ENCODE assay signal across 9 mouse cellular contexts in genomic region chr11:53146290-53146689, GRCm38 (mm10).
DNase-seq lines count a peak whose midpoint lies in the region; ATAC-seq lines count a peak whose summit lies in the region.
"Had no signal": no experiment of that assay in that cellular context is flagged by ENCODE, and none has a peak within 500 bp of the region (broad histone marks: within the 10 kb centered on the region; RNA-seq: fewer than 3 reads in every experiment).

No protein-coding gene starts in this region.

- H3K9ac ChIP-seq in heart, embryonic 15.5 days = no peak overlapping the region
- no peak overlapping the region for H3K9ac ChIP-seq in hindbrain, embryonic 16.5 days (ENCODE audit: low read depth, low read length)
- H3K9ac ChIP-seq: limb, embryonic 12.5 days had no signal

- no peak for DNase-seq in heart, postnatal 25 days (ENCODE audit: low spot score)
- DNase-seq in spleen, postnatal 10 days (ENCODE audit: low spot score in 2 of 2) = peak; percentile 21 to 52
- DNase-seq in spleen, postnatal 36 days (ENCODE audit: low spot score in 2 of 2) = no peak
- peak; percentile 6 for DNase-seq in cerebellum, adult 8-10 months
- peak; percentile 17 to 74 for DNase-seq in kidney, postnatal 36 days
- peak; percentile 67 for DNase-seq in thymus, postnatal 0 days (ENCODE audit: low spot score)

- no peaks in the 10 kb centered on the region for H3K36me3 ChIP-seq in heart, embryonic 15.5 days
- no peaks in the 10 kb centered on the region for H3K36me3 ChIP-seq in hindbrain, embryonic 16.5 days (ENCODE audit: control insufficient read depth, insufficient read depth, low read length)
- H3K36me3 ChIP-seq: limb, embryonic 12.5 days had no signal

- no peaks in the 10 kb centered on the region for H3K27me3 ChIP-seq in heart, embryonic 15.5 days
- H3K27me3 ChIP-seq in hindbrain, embryonic 16.5 days (replicated peaks; ENCODE audit: control insufficient read depth, insufficient read depth, low read length) = no peaks in the 10 kb centered on the region
- H3K27me3 ChIP-seq: limb, embryonic 12.5 days had no signal

- no peaks in the 10 kb centered on the region for H3K9me3 ChIP-seq in heart, embryonic 15.5 days (replicated peaks)
- H3K9me3 ChIP-seq in hindbrain, embryonic 16.5 days (ENCODE audit: control insufficient read depth, low read length) = no peaks in the 10 kb centered on the region
- H3K9me3 ChIP-seq: limb, embryonic 12.5 days had no signal

- H3K4me1 ChIP-seq in heart, embryonic 15.5 days (replicated peaks) = no peaks in the 10 kb centered on the region
- no peaks in the 10 kb centered on the region for H3K4me1 ChIP-seq in hindbrain, embryonic 16.5 days (ENCODE audit: control insufficient read depth, insufficient read depth, low read depth, low read length)
- H3K4me1 ChIP-seq: limb, embryonic 12.5 days had no signal

- intact Hi-C loops in heart, postnatal 25 days (cut with DNase I) = loop anchor here (2.0 to 10.0 kb wide), 2 partner anchors 381 to 725 kb away; partner anchors contain the start of gene Fstl4

- 0 out of 2 replicates have a peak, but pooled peaks have one; percentile 10 for ATAC-seq in heart, embryonic 15.5 days (replicated peaks; ENCODE audit: insufficient number of reproducible peaks, insufficient read depth, low FRiP score, low read depth)
- no peak for ATAC-seq in hindbrain, embryonic 16.5 days

- 39% methylated on average over 4 of the region's 4 CpGs for WGBS in heart, embryonic 15.5 days
- 36% methylated on average over 4 of the region's 4 CpGs for WGBS in hindbrain, embryonic 16.5 days

- H3K4me2 ChIP-seq in heart, embryonic 15.5 days = no peak overlapping the region
- H3K4me2 ChIP-seq in hindbrain, embryonic 16.5 days (ENCODE audit: low read length) = no peak overlapping the region
- H3K4me2 ChIP-seq: limb, embryonic 12.5 days had no signal

- no peak overlapping the region for H3K4me3 ChIP-seq in heart, embryonic 15.5 days
- no peak overlapping the region for H3K4me3 ChIP-seq in hindbrain, embryonic 16.5 days (ENCODE audit: low read length)
- H3K4me3 ChIP-seq: limb, embryonic 12.5 days had no signal

- no peak overlapping the region for H3K27ac ChIP-seq in heart, embryonic 15.5 days
- no peak overlapping the region for H3K27ac ChIP-seq in hindbrain, embryonic 16.5 days (ENCODE audit: low read depth, low read length)
- H3K27ac ChIP-seq: limb, embryonic 12.5 days had no signal

Comparison
In these comparisons a context has a peak if more than half of its experiments do, and no peak if none do; other contexts are left out.
1. DNase-seq: peak in spleen, postnatal 10 days (2 of 2), cerebellum, adult 8-10 months (single experiment), kidney, postnatal 36 days (2 of 2) and thymus, postnatal 0 days (single experiment); none in heart, postnatal 25 days (single experiment) and spleen, postnatal 36 days (0 of 2).